9 mouse cellular contexts compared by ENCODE assay signal in genomic region chr2:26341510-26341981, GRCm38 (mm10). TPM values are rescaled to one million over a fixed set of nuclear protein-coding genes. Genes with fewer than 3 reads are reported as not detected.
A peak's percentile ranks its signal among the peaks of the same experiment; 100 is the strongest.
DNase-seq lines count a peak whose midpoint lies in the region; ATAC-seq and TF ChIP-seq lines count a peak whose summit lies in the region.
"Had no signal": no experiment of that assay in that cellular context is flagged by ENCODE, and none has a peak within 500 bp of the region (broad histone marks: within the 10 kb centered on the region; RNA-seq: fewer than 3 reads in every experiment).

No protein-coding gene starts in this region.

- H3K9ac ChIP-seq in kidney, embryonic 14.5 days (ENCODE audit: low read depth, low read length), result no peak overlapping the region; the same call in 1 of the 2 replicates
- H3K9ac ChIP-seq in heart, embryonic 11.5 days (ENCODE audit: low read depth, low read length), result peak overlapping the region; percentile 46
- H3K9ac ChIP-seq in liver, embryonic 11.5 days (ENCODE audit: low read depth, low read length), result no peak overlapping the region

- H3K4me1 ChIP-seq in kidney, embryonic 14.5 days (ENCODE audit: control insufficient read depth, insufficient read depth, low read length), result peaks cover 10% of the 10 kb centered on the region
- peaks cover 11% of the 10 kb centered on the region for H3K4me1 ChIP-seq in cortical plate, adult 2 months (ENCODE audit: control insufficient read depth, insufficient read depth, low read length)
- peaks cover 26% of the 10 kb centered on the region for H3K4me1 ChIP-seq in heart, embryonic 11.5 days (ENCODE audit: control insufficient read depth, insufficient read depth, low read length)
- peaks cover 13% of the 10 kb centered on the region for H3K4me1 ChIP-seq in liver, embryonic 11.5 days (replicated peaks; ENCODE audit: control insufficient read depth, insufficient read depth, low read length)

- ATAC-seq in kidney, embryonic 14.5 days (ENCODE audit: low FRiP score, low TSS enrichment), result no peak
- peak; percentile 50; the same call in 1 of the 2 replicates for ATAC-seq in heart, embryonic 11.5 days (replicated peaks; ENCODE audit: insufficient number of reproducible peaks, low FRiP score, low TSS enrichment)
- ATAC-seq in liver, embryonic 11.5 days (replicated peaks; ENCODE audit: low FRiP score), result peak; percentile 23; the same call in 1 of the 2 replicates

- H3K27me3 ChIP-seq in kidney, embryonic 14.5 days (ENCODE audit: control insufficient read depth, insufficient read depth, low read length), result no peaks in the 10 kb centered on the region
- no peaks in the 10 kb centered on the region for H3K27me3 ChIP-seq in heart, embryonic 11.5 days (ENCODE audit: control insufficient read depth, insufficient read depth, low read length)
- H3K27me3 ChIP-seq in liver, embryonic 11.5 days (replicated peaks; ENCODE audit: control insufficient read depth, insufficient read depth, low read length), result no peaks in the 10 kb centered on the region

- H3K27ac ChIP-seq in kidney, embryonic 14.5 days (ENCODE audit: low read depth, low read length), result peak overlapping the region; percentile 79; the same call in 1 of the 2 replicates
- peak overlapping the region; percentile 68 for H3K27ac ChIP-seq in cortical plate, adult 2 months (ENCODE audit: insufficient read depth, low read length)
- peak overlapping the region; percentile 92 for H3K27ac ChIP-seq in heart, embryonic 11.5 days (ENCODE audit: low read depth, low read length)
- peak overlapping the region; percentile 2; the same call in 1 of the 2 replicates for H3K27ac ChIP-seq in liver, embryonic 11.5 days (ENCODE audit: low read depth, low read length)

- no peaks in the 10 kb centered on the region for H3K9me3 ChIP-seq in kidney, embryonic 14.5 days (ENCODE audit: control insufficient read depth, low read length)
- no peaks in the 10 kb centered on the region for H3K9me3 ChIP-seq in heart, embryonic 11.5 days (replicated peaks; ENCODE audit: control insufficient read depth, low read length)
- no peaks in the 10 kb centered on the region for H3K9me3 ChIP-seq in liver, embryonic 11.5 days (ENCODE audit: control insufficient read depth, low read length)

- no peak overlapping the region for H3K4me3 ChIP-seq in kidney, embryonic 14.5 days (ENCODE audit: low read length)
- no peak overlapping the region for H3K4me3 ChIP-seq in cortical plate, adult 2 months (ENCODE audit: insufficient read depth, low read length)
- H3K4me3 ChIP-seq in heart, embryonic 11.5 days (ENCODE audit: low read depth, low read length), result no peak overlapping the region
- H3K4me3 ChIP-seq in liver, embryonic 11.5 days (ENCODE audit: low read depth, low read length), result no peak overlapping the region
- H3K4me3 ChIP-seq: erythroblast, embryonic 14.5 days had no signal

- no peak for DNase-seq in kidney, postnatal 10 days
- no peak for DNase-seq in liver, embryonic 11.5 days (ENCODE audit: low spot score)
- DNase-seq in retina, postnatal 1 day, result no peak
- no peak for DNase-seq in cerebellum, postnatal 36 days
- DNase-seq in testis, postnatal 14 days (ENCODE audit: low spot score), result no peak

- no peak for TF ChIP-seq CTCF in cortical plate, adult 2 months (IDR thresholded peaks at IDR 0.05; ENCODE audit: extremely low read depth, insufficient read depth, low read length)

- no peak for TF ChIP-seq POLR2A in cortical plate, adult 2 months (IDR thresholded peaks at IDR 0.05; ENCODE audit: extremely low read depth, insufficient read depth, low read length)

- H3K36me3 ChIP-seq in kidney, embryonic 14.5 days (ENCODE audit: control insufficient read depth, insufficient read depth, low read length), result peaks cover 71% of the 10 kb centered on the region
- peaks cover 21% of the 10 kb centered on the region for H3K36me3 ChIP-seq in heart, embryonic 11.5 days (ENCODE audit: control insufficient read depth, insufficient read depth, low read length)
- H3K36me3 ChIP-seq in liver, embryonic 11.5 days (ENCODE audit: control insufficient read depth, insufficient read depth, low read length), result peaks cover 2% of the 10 kb centered on the region; the same call in 1 of the 2 replicates

- no peak overlapping the region for H3K4me2 ChIP-seq in kidney, embryonic 14.5 days (replicated peaks; ENCODE audit: low read depth, low read length)
- H3K4me2 ChIP-seq in heart, embryonic 11.5 days, result peak overlapping the region; percentile 14
- H3K4me2 ChIP-seq in liver, embryonic 11.5 days, result no peak overlapping the region

- 78% methylated on average over 2 of the region's 2 CpGs for WGBS in kidney, embryonic 14.5 days
- 74% methylated on average over 2 of the region's 2 CpGs for WGBS in heart, embryonic 11.5 days (ENCODE audit: insufficient replicate concordance)
- WGBS in liver, embryonic 11.5 days, result 82% methylated on average over 2 of the region's 2 CpGs

RNA-seq across cellular contexts. Expression of gene Dnlz, which starts 10.4 kb away (rescaled TPM):
- polyA plus RNA-seq in kidney, embryonic 14.5 days (2014; fragmentation: Nextera tagmentation; extraction: Ambion mirVana), result 27.4 and 33.3 TPM in 2 replicates
- polyA plus RNA-seq in cortical plate, adult 2 months (2012; rRNA removed), result 37.9 and 38.0 TPM in 2 replicates
- polyA plus RNA-seq in heart, embryonic 11.5 days (2014; fragmentation: Nextera tagmentation; extraction: Ambion mirVana), result 26.3 and 28.0 TPM in 2 replicates
- 23.0 and 23.8 TPM in 2 replicates for polyA plus RNA-seq in liver, embryonic 11.5 days (2014; fragmentation: Nextera tagmentation; extraction: Ambion mirVana)

RNA-seq across cellular contexts. Expression of gene Card9, which starts 19.2 kb away (rescaled TPM):
- polyA plus RNA-seq in kidney, embryonic 14.5 days (2014; fragmentation: Nextera tagmentation; extraction: Ambion mirVana), result 0.24 and 0.53 TPM in 2 replicates
- 5.2 and 5.3 TPM in 2 replicates for polyA plus RNA-seq in cortical plate, adult 2 months (2012; rRNA removed)
- 0.38 and 0.59 TPM in 2 replicates for polyA plus RNA-seq in heart, embryonic 11.5 days (2014; fragmentation: Nextera tagmentation; extraction: Ambion mirVana)
- 1.1 and 1.7 TPM in 2 replicates for polyA plus RNA-seq in liver, embryonic 11.5 days (2014; fragmentation: Nextera tagmentation; extraction: Ambion mirVana)

RNA-seq across cellular contexts. Expression of gene Gpsm1, which starts 26.2 kb away (rescaled TPM):
- polyA plus RNA-seq in kidney, embryonic 14.5 days (2014; fragmentation: Nextera tagmentation; extraction: Ambion mirVana), result 25.7 and 27.1 TPM in 2 replicates
- polyA plus RNA-seq in cortical plate, adult 2 months (2012; rRNA removed), result 45.3 and 49.2 TPM in 2 replicates
- 21.4 and 30.2 TPM in 2 replicates for polyA plus RNA-seq in heart, embryonic 11.5 days (2014; fragmentation: Nextera tagmentation; extraction: Ambion mirVana)
- polyA plus RNA-seq in liver, embryonic 11.5 days (2014; fragmentation: Nextera tagmentation; extraction: Ambion mirVana), result 17.0 and 18.9 TPM in 2 replicates

RNA-seq across cellular contexts. Expression of gene Snapc4, which starts 38.9 kb away (rescaled TPM):
- polyA plus RNA-seq in kidney, embryonic 14.5 days (2014; fragmentation: Nextera tagmentation; extraction: Ambion mirVana), result 24.6 and 29.3 TPM in 2 replicates
- 81.7 and 92.4 TPM in 2 replicates for polyA plus RNA-seq in cortical plate, adult 2 months (2012; rRNA removed)
- 16.8 and 18.2 TPM in 2 replicates for polyA plus RNA-seq in heart, embryonic 11.5 days (2014; fragmentation: Nextera tagmentation; extraction: Ambion mirVana)
- 36.4 and 41.6 TPM in 2 replicates for polyA plus RNA-seq in liver, embryonic 11.5 days (2014; fragmentation: Nextera tagmentation; extraction: Ambion mirVana)

RNA-seq across cellular contexts. Expression of gene Ccdc187, which starts 47.2 kb away (rescaled TPM):
- polyA plus RNA-seq in kidney, embryonic 14.5 days (2014; fragmentation: Nextera tagmentation; extraction: Ambion mirVana), result 0.04 TPM in 1 of 2 replicates, not detected in the other
- polyA plus RNA-seq in cortical plate, adult 2 months (2012; rRNA removed), result 0.85 and 2.2 TPM in 2 replicates
- 0.09 TPM in 1 of 2 replicates, not detected in the other for polyA plus RNA-seq in heart, embryonic 11.5 days (2014; fragmentation: Nextera tagmentation; extraction: Ambion mirVana)
- polyA plus RNA-seq in liver, embryonic 11.5 days (2014; fragmentation: Nextera tagmentation; extraction: Ambion mirVana), result not detected in 2 replicates

Comparison
In these comparisons a context has a peak if more than half of its experiments do, and no peak if none do; other contexts are left out.
1. H3K27ac ChIP-seq: peak in every context shown above with its lines; median percentile 92 in heart, embryonic 11.5 days; 79 in kidney, embryonic 14.5 days; 68 in cortical plate, adult 2 months; 2 in liver, embryonic 11.5 days.